Mouse (Mus musculus): ENCODE results near the gene Plekha7.

GRCm38 (mm10) chr7:116258464-116259185, 49.6 kb downstream of the Plekha7 start:
- no peak for TF ChIP-seq CTCF (IDR thresholded peaks at IDR 0.05; ENCODE audit: low read depth, low read length)
- no peak for TF ChIP-seq POLR2A (IDR thresholded peaks at IDR 0.05; ENCODE audit: extremely low read depth, insufficient read depth, low read length)
